Mouse (Mus musculus) embryonic facial prominence, embryonic 15.5 days (tissue): Measurements from ENCODE around the gene Cdk19. TPM values are rescaled to one million over a fixed set of nuclear protein-coding genes. Genes with fewer than 3 reads are reported as not detected.

Experiments used
- ATAC-seq: fragments of 200-750 bp; cut with Nextera tagmentation; 2 replicates; pipeline ENCODE4 v1.8.0; 2017; ENCODE audit warnings: low read depth, moderate TSS enrichment; ENCODE audit not compliant: insufficient number of reproducible peaks, low FRiP score, low TSS enrichment
- H3K27ac ChIP-seq: fragments of 300-500 bp; sonication (generic); replicated peaks from 2 replicates; pipeline ENCODE4 v1.5.1; 2015; ENCODE audit warnings: mild to moderate bottlenecking, inconsistent platforms
- H3K27me3 ChIP-seq: fragments of 300-500 bp; sonication (generic); 2 replicates; pipeline ENCODE4 v1.6.1; 2015; ENCODE audit warnings: inconsistent platforms
- H3K36me3 ChIP-seq: fragments of 300-500 bp; sonication (generic); 2 replicates; pipeline ENCODE4 v1.6.1; 2015; ENCODE audit warnings: mild to moderate bottlenecking, inconsistent platforms
- H3K4me1 ChIP-seq: fragments of 300-500 bp; sonication (generic); 2 replicates; pipeline ENCODE4 v1.6.1; 2015; ENCODE audit warnings: inconsistent platforms
- H3K4me2 ChIP-seq: fragments of 300-500 bp; sonication (generic); replicated peaks from 2 replicates; pipeline ENCODE4 v1.6.1; 2015; ENCODE audit warnings: mild to moderate bottlenecking, inconsistent platforms
- H3K4me3 ChIP-seq: fragments of 300-500 bp; sonication (generic); replicated peaks from 2 replicates; pipeline ENCODE4 v1.5.1; 2015; ENCODE audit warnings: mild to moderate bottlenecking, inconsistent platforms
- H3K9ac ChIP-seq: fragments of 300-500 bp; sonication (generic); 2 replicates; pipeline ENCODE4 v1.6.1; 2015; ENCODE audit warnings: inconsistent platforms
- H3K9me3 ChIP-seq: fragments of 300-500 bp; sonication (generic); replicated peaks from 2 replicates; pipeline ENCODE4 v1.6.1; 2016; ENCODE audit warnings: inconsistent platforms
- WGBS: fragments of 180-500 bp; shearing (Covaris S2); methylation state at CpG from one replicate; pipeline ENCODE4 v1.1.7; 2015; 5-methylcytosine and 5-hydroxymethylcytosine counted together
- polyA plus RNA-seq: library from polyadenylated mRNA; unstranded; fragments of >200 nt; fragmentation: Nextera tagmentation; extraction: Ambion mirVana; gene quantifications from 2 replicates; pipeline ENCODE4 v1.2.1, GENCODE M21; 2015

Cdk19 gene
- polyA plus RNA-seq, 1 experiment from 2014 or later = 10.0 TPM

GRCm38 (mm10) chr10:40371184-40371913, 32.0 kb downstream of the Cdk19 start:
- H3K36me3 ChIP-seq = no peaks in the 10 kb centered on the region
- no peaks in the 10 kb centered on the region for H3K27me3 ChIP-seq
- no peaks in the 10 kb centered on the region for H3K9me3 ChIP-seq
- H3K4me2 ChIP-seq = peak overlapping the region; percentile 37; the same call in 1 of the 2 replicates
- H3K4me3 ChIP-seq = no peak overlapping the region
- H3K4me1 ChIP-seq = peaks cover 24% of the 10 kb centered on the region
- 53% methylated on average over 8 of the region's 8 CpGs for WGBS
- H3K9ac ChIP-seq = no peak overlapping the region
- H3K27ac ChIP-seq = peak overlapping the region; percentile 83
- no peak for ATAC-seq

GRCm38 (mm10) chr10:40371914-40372675, 32.7 kb downstream of the Cdk19 start:
- Histone ChIP-seq H3K36me3 (no peaks in the 10 kb centered on the region), H3K27me3 (no peaks in the 10 kb centered on the region), H3K9me3 (no peaks in the 10 kb centered on the region), H3K4me2 (peak overlapping the region; percentile 37), H3K9ac (no peak overlapping the region), H3K4me3 (0 out of 2 replicates have a peak overlapping the region, but pooled peaks have one; percentile 8), H3K27ac (peak overlapping the region; percentile 83), H3K4me1 (peaks cover 24% of the 10 kb centered on the region)
- ATAC-seq = peak; percentile 76
- WGBS = 21% methylated on average over 11 of the region's 11 CpGs

GRCm38 (mm10) chr10:40373749-40374148, 34.4 kb downstream of the Cdk19 start:
- 94% methylated on average over 5 of the region's 5 CpGs for WGBS
- H3K27me3 ChIP-seq = no peaks in the 10 kb centered on the region

GRCm38 (mm10) chr10:40374828-40375227, 35.5 kb downstream of the Cdk19 start:
- Histone ChIP-seq H3K9me3 (no peaks in the 10 kb centered on the region), H3K27ac (no peak overlapping the region), H3K4me1 (peaks cover 25% of the 10 kb centered on the region), H3K36me3 (no peaks in the 10 kb centered on the region), H3K9ac (no peak overlapping the region), H3K4me3 (no peak overlapping the region), H3K4me2 (no peak overlapping the region), H3K27me3 (no peaks in the 10 kb centered on the region)
- WGBS = 85% methylated on average over 7 of the region's 7 CpGs
- ATAC-seq = no peak

More at GRCm38 (mm10) chr10:40373749-40374148, 34.4 kb downstream of the Cdk19 start:
- Histone ChIP-seq H3K4me1 (peaks cover 18% of the 10 kb centered on the region), H3K4me3 (no peak overlapping the region), H3K27ac (no peak overlapping the region), H3K36me3 (no peaks in the 10 kb centered on the region), H3K9ac (no peak overlapping the region), H3K4me2 (no peak overlapping the region), H3K9me3 (no peaks in the 10 kb centered on the region)
- ATAC-seq = no peak

- H3K9ac ChIP-seq = no peak overlapping the region
- no peak overlapping the region for H3K4me3 ChIP-seq
- H3K4me2 ChIP-seq = no peak overlapping the region
- H3K27ac ChIP-seq = no peak overlapping the region
- H3K36me3 ChIP-seq = no peaks in the 10 kb centered on the region
- 71% methylated on average over 3 of the region's 3 CpGs for WGBS
- no peaks in the 10 kb centered on the region for H3K9me3 ChIP-seq
- no peaks in the 10 kb centered on the region for H3K27me3 ChIP-seq
- H3K4me1 ChIP-seq = peaks cover 28% of the 10 kb centered on the region
- no peak for ATAC-seq
Observed at GRCm38 (mm10) chr10:40376286-40376685, 36.9 kb downstream of the Cdk19 start.

GRCm38 (mm10) chr10:40378284-40378683, 38.9 kb downstream of the Cdk19 start:
- Histone ChIP-seq H3K4me3 (no peak overlapping the region), H3K4me1 (peaks cover 18% of the 10 kb centered on the region), H3K4me2 (no peak overlapping the region), H3K27ac (0 out of 2 replicates have a peak overlapping the region, but pooled peaks have one; percentile 28), H3K9me3 (no peaks in the 10 kb centered on the region), H3K36me3 (no peaks in the 10 kb centered on the region), H3K27me3 (no peaks in the 10 kb centered on the region), H3K9ac (no peak overlapping the region)
- 68% methylated on average over 4 of the region's 4 CpGs for WGBS
- ATAC-seq = no peak

GRCm38 (mm10) chr10:40379682-40380081, 40.3 kb downstream of the Cdk19 start:
- 40% methylated on average over 1 of the region's 1 CpGs for WGBS
- Histone ChIP-seq H3K27me3 (no peaks in the 10 kb centered on the region), H3K27ac (no peak overlapping the region), H3K9ac (no peak overlapping the region), H3K9me3 (no peaks in the 10 kb centered on the region), H3K4me2 (no peak overlapping the region), H3K4me3 (no peak overlapping the region), H3K4me1 (peaks cover 18% of the 10 kb centered on the region), H3K36me3 (no peaks in the 10 kb centered on the region)
- ATAC-seq = no peak

GRCm38 (mm10) chr10:40385397-40385796, 46.0 kb downstream of the Cdk19 start:
- Histone ChIP-seq H3K9me3 (no peaks in the 10 kb centered on the region), H3K4me1 (no peaks in the 10 kb centered on the region), H3K27ac (no peak overlapping the region), H3K9ac (no peak overlapping the region), H3K27me3 (no peaks in the 10 kb centered on the region), H3K36me3 (no peaks in the 10 kb centered on the region), H3K4me2 (no peak overlapping the region), H3K4me3 (no peak overlapping the region)
- ATAC-seq = no peak
- 84% methylated on average over 3 of the region's 3 CpGs for WGBS

- Histone ChIP-seq H3K9ac (no peak overlapping the region), H3K27me3 (no peaks in the 10 kb centered on the region), H3K4me1 (no peaks in the 10 kb centered on the region), H3K9me3 (no peaks in the 10 kb centered on the region), H3K4me2 (no peak overlapping the region), H3K27ac (no peak overlapping the region), H3K4me3 (no peak overlapping the region), H3K36me3 (no peaks in the 10 kb centered on the region)
- WGBS = 78% methylated on average over 4 of the region's 4 CpGs
- ATAC-seq = no peak
Observed at GRCm38 (mm10) chr10:40386126-40386525, 46.8 kb downstream of the Cdk19 start.

GRCm38 (mm10) chr10:40393447-40394143, 54.2 kb downstream of the Cdk19 start:
- 0 out of 2 replicates have a peak, but pooled peaks cover 5% of the 10 kb centered on the region for H3K36me3 ChIP-seq

GRCm38 (mm10) chr10:40398842-40399241, 59.5 kb downstream of the Cdk19 start:
- no peaks in the 10 kb centered on the region for H3K27me3 ChIP-seq
- H3K27ac ChIP-seq = peak overlapping the region; percentile 60; the same call in 1 of the 2 replicates
- WGBS = 75% methylated on average over 3 of the region's 3 CpGs
- H3K9ac ChIP-seq = no peak overlapping the region
- no peak overlapping the region for H3K4me2 ChIP-seq
- 0 out of 2 replicates have a peak, but pooled peaks cover 5% of the 10 kb centered on the region for H3K36me3 ChIP-seq
- no peaks in the 10 kb centered on the region for H3K9me3 ChIP-seq
- H3K4me3 ChIP-seq = no peak overlapping the region
- no peak for ATAC-seq
- H3K4me1 ChIP-seq = no peaks in the 10 kb centered on the region

More at GRCm38 (mm10) chr10:40393447-40394143, 54.2 kb downstream of the Cdk19 start:
- Histone ChIP-seq H3K27me3 (no peaks in the 10 kb centered on the region), H3K4me3 (no peak overlapping the region), H3K4me1 (no peaks in the 10 kb centered on the region), H3K9ac (no peak overlapping the region), H3K9me3 (no peaks in the 10 kb centered on the region), H3K4me2 (no peak overlapping the region), H3K27ac (no peak overlapping the region)
- ATAC-seq = no peak
- 77% methylated on average over 2 of the region's 2 CpGs for WGBS
